Mouse (Mus musculus): ENCODE results near the gene Fxyd1. TPM values are rescaled to one million over a fixed set of nuclear protein-coding genes. Genes with fewer than 3 reads are reported as not detected.

Gene Fxyd1
- total and polyA plus RNA-seq, 2 experiments, result 127 to 1,555 TPM

DNA sequence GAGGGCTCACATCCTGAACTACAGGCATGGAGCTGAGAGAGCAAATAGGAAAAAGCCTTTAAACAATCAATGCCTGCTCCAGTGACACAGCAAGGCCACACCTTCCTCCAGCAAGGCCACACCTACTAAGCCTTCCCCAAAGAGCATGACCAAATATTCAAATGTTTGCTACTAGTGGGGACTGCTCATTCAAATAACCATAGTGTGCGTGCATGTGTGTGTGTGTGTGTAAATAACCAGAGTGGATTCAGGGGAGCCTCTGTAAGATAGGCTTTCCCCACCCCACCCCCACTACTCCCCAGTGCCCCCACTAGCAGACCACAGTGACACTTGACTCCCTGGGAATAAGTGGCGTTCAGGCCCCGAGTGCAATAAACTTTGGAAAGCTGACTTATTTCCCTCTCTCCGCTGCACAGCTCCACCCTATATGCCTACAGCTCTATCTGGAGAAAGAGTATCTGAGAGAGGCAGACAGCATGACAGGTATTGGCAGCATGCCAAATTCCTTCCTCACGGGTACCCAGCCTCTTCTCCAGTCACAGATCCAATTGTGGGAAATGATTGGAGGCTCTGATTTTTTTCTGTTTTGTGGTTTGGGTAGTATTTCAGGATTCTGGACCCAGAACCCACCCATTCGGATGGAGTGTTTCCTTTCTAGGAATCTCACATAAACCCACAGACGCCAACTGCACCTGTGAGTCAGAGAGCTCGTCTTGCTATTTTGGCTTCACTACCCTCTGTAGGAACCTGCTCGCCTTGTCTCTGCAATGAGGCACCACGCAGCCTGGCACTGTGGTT is 39.7 kb downstream of the Fxyd1 start:
- Histone ChIP-seq H3K4me3 (ENCODE audit: insufficient read depth, low read depth, low read length) (no peak overlapping the region), H3K79me2 (ENCODE audit: control insufficient read depth, insufficient read depth, low read length) (no peaks in the 10 kb centered on the region), H3K36me3 (ENCODE audit: control insufficient read depth, insufficient read depth, low read length) (no peaks in the 10 kb centered on the region), H3K27ac (replicated peaks; ENCODE audit: insufficient read depth, low read depth, low read length) (no peak overlapping the region), H3K27me3 (ENCODE audit: control insufficient read depth, insufficient read depth, low read length) (no peaks in the 10 kb centered on the region), H3K4me1 (ENCODE audit: control insufficient read depth, insufficient read depth, low read length) (peaks cover 5% of the 10 kb centered on the region; the same call in 1 of the 2 replicates), H3K9ac (ENCODE audit: low read depth, low read length) (no peak overlapping the region)
- peak; percentile 19 for DNase-seq (ENCODE audit: extremely low read depth, low read depth, low spot score)
- 62% methylated on average over 10 of the region's 10 CpGs for WGBS
- no peak for TF ChIP-seq CTCF (IDR thresholded peaks at IDR 0.05; ENCODE audit: low read depth, low read length)
- no peak for TF ChIP-seq POLR2A (IDR thresholded peaks at IDR 0.05; ENCODE audit: extremely low read depth, insufficient read depth, low read length)

DNA sequence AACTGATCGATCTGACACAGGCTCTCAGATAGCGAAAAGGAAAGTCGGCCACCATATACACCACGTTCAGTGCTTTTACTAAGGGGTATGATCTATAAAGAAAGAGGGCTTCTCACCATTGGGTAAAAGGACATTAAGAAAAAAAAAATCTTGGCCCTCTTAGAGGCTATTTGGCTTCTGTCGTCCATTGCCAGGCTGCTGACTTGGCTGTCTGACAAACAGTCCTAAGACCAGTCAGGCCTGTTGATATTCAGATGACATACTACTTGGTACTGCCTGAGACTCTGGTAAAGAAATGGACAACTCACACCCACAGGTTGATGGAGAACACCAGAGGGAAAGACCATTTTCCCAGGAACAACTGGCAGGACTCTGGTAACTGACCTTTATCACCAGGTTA is 44.0 kb downstream of the Fxyd1 start:
- DNase-seq (ENCODE audit: extremely low read depth, low read depth, low spot score), result peak; percentile 69
- Histone ChIP-seq H3K36me3 (ENCODE audit: control insufficient read depth, insufficient read depth, low read length) (no peaks in the 10 kb centered on the region), H3K4me3 (ENCODE audit: insufficient read depth, low read depth, low read length) (no peak overlapping the region), H3K79me2 (ENCODE audit: control insufficient read depth, insufficient read depth, low read length) (no peaks in the 10 kb centered on the region), H3K27ac (replicated peaks; ENCODE audit: insufficient read depth, low read depth, low read length) (no peak overlapping the region), H3K27me3 (ENCODE audit: control insufficient read depth, insufficient read depth, low read length) (no peaks in the 10 kb centered on the region), H3K4me1 (ENCODE audit: control insufficient read depth, insufficient read depth, low read length) (peaks cover 5% of the 10 kb centered on the region; the same call in 1 of the 2 replicates), H3K9ac (ENCODE audit: low read depth, low read length) (no peak overlapping the region)
- 27% methylated on average over 5 of the region's 5 CpGs for WGBS
- TF ChIP-seq POLR2A (IDR thresholded peaks at IDR 0.05; ENCODE audit: extremely low read depth, insufficient read depth, low read length) (no peak), CTCF (IDR thresholded peaks at IDR 0.05; ENCODE audit: low read depth, low read length) (no peak)

DNA sequence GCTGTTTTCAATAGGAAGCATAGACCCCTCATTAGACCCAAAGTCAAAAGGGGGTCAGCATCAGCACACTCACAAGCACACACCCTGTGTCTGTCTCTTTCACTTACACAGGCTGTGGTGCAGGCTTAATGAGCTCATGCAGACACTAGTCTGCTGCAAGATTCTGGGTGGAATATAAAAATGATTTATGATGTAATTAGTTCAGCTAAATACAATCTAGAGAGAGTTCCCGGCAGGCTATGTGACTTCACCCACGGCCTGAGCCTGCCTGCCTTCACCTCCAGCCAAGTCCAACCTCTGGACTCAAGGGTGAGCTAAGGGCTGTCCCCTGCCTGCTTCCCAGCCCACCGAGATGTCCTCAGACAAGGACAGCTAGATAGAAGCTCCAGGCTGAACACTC is 48.1 kb downstream of the Fxyd1 start:
- 76% methylated on average over 3 of the region's 3 CpGs for WGBS
- no peak for DNase-seq (ENCODE audit: extremely low read depth, low read depth, low spot score)
- Histone ChIP-seq H3K27me3 (ENCODE audit: control insufficient read depth, insufficient read depth, low read length) (no peaks in the 10 kb centered on the region), H3K79me2 (ENCODE audit: control insufficient read depth, insufficient read depth, low read length) (no peaks in the 10 kb centered on the region), H3K27ac (replicated peaks; ENCODE audit: insufficient read depth, low read depth, low read length) (no peak overlapping the region), H3K4me3 (ENCODE audit: insufficient read depth, low read depth, low read length) (no peak overlapping the region), H3K36me3 (ENCODE audit: control insufficient read depth, insufficient read depth, low read length) (no peaks in the 10 kb centered on the region), H3K4me1 (ENCODE audit: control insufficient read depth, insufficient read depth, low read length) (peaks cover 5% of the 10 kb centered on the region; the same call in 1 of the 2 replicates), H3K9ac (ENCODE audit: low read depth, low read length) (no peak overlapping the region)
- TF ChIP-seq POLR2A (IDR thresholded peaks at IDR 0.05; ENCODE audit: extremely low read depth, insufficient read depth, low read length) (no peak), CTCF (IDR thresholded peaks at IDR 0.05; ENCODE audit: low read depth, low read length) (no peak)

DNA sequence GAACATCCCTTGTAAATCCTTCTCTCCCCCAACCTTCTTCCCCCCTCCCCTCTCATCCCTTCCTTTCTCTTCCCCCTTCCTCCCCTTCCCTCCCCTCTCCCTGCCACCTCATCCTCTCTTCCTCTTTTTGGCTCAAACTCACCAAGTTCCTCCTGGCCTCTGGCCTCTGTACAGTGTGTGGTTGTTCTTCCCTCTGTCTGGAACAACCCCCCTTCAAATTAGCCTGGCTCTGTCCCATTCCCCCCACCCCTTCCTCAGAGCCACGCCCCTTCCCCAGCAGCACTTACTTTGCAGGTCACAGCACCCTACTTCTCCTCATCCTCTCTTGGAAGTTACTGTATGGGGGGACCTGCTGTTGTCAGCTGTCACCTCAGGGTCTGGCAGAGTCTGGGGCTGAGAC is 48.8 kb downstream of the Fxyd1 start:
- Histone ChIP-seq H3K4me3 (ENCODE audit: insufficient read depth, low read depth, low read length) (no peak overlapping the region), H3K79me2 (ENCODE audit: control insufficient read depth, insufficient read depth, low read length) (no peaks in the 10 kb centered on the region), H3K27me3 (ENCODE audit: control insufficient read depth, insufficient read depth, low read length) (no peaks in the 10 kb centered on the region), H3K4me1 (ENCODE audit: control insufficient read depth, insufficient read depth, low read length) (peaks cover 4% of the 10 kb centered on the region; the same call in 1 of the 2 replicates), H3K27ac (replicated peaks; ENCODE audit: insufficient read depth, low read depth, low read length) (no peak overlapping the region), H3K9ac (ENCODE audit: low read depth, low read length) (no peak overlapping the region), H3K36me3 (ENCODE audit: control insufficient read depth, insufficient read depth, low read length) (no peaks in the 10 kb centered on the region)
- no peak for TF ChIP-seq POLR2A (IDR thresholded peaks at IDR 0.05; ENCODE audit: extremely low read depth, insufficient read depth, low read length)
- no peak for TF ChIP-seq CTCF (IDR thresholded peaks at IDR 0.05; ENCODE audit: low read depth, low read length)
- peak; percentile 19 for DNase-seq (ENCODE audit: extremely low read depth, low read depth, low spot score)
- WGBS, result 41% methylated on average over 1 of the region's 1 CpGs

DNA sequence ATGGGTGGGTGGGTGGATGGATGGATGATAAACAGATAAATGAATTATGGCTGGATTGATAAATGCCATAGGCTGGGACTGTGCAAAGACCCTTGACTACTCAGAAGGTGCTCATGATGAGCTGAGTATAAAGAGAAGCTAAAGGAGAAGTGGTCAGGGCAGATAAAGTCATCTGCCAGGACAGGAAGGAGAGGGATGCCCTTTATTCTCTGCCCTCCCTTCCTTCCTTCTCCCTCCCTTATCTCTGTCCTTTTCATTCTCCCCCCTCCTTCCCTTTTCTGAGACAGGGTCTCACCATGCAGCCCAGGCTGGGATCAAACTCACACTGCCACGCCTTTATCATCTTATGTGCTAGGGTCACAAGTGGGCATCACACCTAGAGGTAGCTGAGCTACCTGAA is 49.2 kb downstream of the Fxyd1 start:
- 89% methylated on average over 1 of the region's 1 CpGs for WGBS
- Histone ChIP-seq H3K4me3 (ENCODE audit: insufficient read depth, low read depth, low read length) (no peak overlapping the region), H3K79me2 (ENCODE audit: control insufficient read depth, insufficient read depth, low read length) (no peaks in the 10 kb centered on the region), H3K9ac (ENCODE audit: low read depth, low read length) (no peak overlapping the region), H3K4me1 (ENCODE audit: control insufficient read depth, insufficient read depth, low read length) (peaks cover 2% of the 10 kb centered on the region; the same call in 1 of the 2 replicates), H3K36me3 (ENCODE audit: control insufficient read depth, insufficient read depth, low read length) (no peaks in the 10 kb centered on the region), H3K27ac (replicated peaks; ENCODE audit: insufficient read depth, low read depth, low read length) (no peak overlapping the region), H3K27me3 (ENCODE audit: control insufficient read depth, insufficient read depth, low read length) (no peaks in the 10 kb centered on the region)
- TF ChIP-seq POLR2A (IDR thresholded peaks at IDR 0.05; ENCODE audit: extremely low read depth, insufficient read depth, low read length), result no peak
- no peak for TF ChIP-seq CTCF (IDR thresholded peaks at IDR 0.05; ENCODE audit: low read depth, low read length)
- no peak for DNase-seq (ENCODE audit: extremely low read depth, low read depth, low spot score)

DNA sequence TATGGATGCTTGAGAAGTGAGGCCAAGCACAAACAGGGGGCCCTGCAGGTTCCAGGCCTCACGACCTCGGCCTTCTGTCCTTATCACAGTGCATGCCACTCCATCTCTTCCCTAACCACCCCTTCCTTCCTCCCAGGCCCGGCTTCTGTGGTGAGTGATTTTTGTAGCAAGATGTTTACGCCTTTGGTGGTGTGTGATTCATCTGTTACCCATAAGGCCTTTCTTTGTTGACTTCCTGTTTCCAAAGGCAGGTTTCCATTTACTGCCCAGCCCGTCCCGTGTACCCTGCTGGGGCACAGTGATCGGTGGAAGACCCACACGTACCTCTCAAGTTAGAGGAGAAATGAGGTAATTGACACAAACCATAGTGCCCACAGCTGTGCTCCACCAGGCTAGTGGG is 54.3 kb downstream of the Fxyd1 start:
- H3K4me1 ChIP-seq (ENCODE audit: control insufficient read depth, insufficient read depth, low read length), result peaks cover 2% of the 10 kb centered on the region
- H3K27me3 ChIP-seq (ENCODE audit: control insufficient read depth, insufficient read depth, low read length), result no peaks in the 10 kb centered on the region
- H3K4me3 ChIP-seq (ENCODE audit: insufficient read depth, low read depth, low read length), result no peak overlapping the region
- H3K9ac ChIP-seq (ENCODE audit: low read depth, low read length), result peak overlapping the region; percentile 30; the same call in 1 of the 2 replicates
- no peaks in the 10 kb centered on the region for H3K36me3 ChIP-seq (ENCODE audit: control insufficient read depth, insufficient read depth, low read length)
- TF ChIP-seq CTCF (IDR thresholded peaks at IDR 0.05; ENCODE audit: low read depth, low read length), result no peak
- TF ChIP-seq POLR2A (IDR thresholded peaks at IDR 0.05; ENCODE audit: extremely low read depth, insufficient read depth, low read length), result no peak
- H3K27ac ChIP-seq (replicated peaks; ENCODE audit: insufficient read depth, low read depth, low read length), result no peak overlapping the region
- H3K79me2 ChIP-seq (ENCODE audit: control insufficient read depth, insufficient read depth, low read length), result no peaks in the 10 kb centered on the region
- 67% methylated on average over 8 of the region's 8 CpGs for WGBS
- DNase-seq (ENCODE audit: extremely low read depth, low read depth, low spot score), result peak; percentile 28

Other genes starting within 250 kb of the Fxyd1 start
- 0.09 and 0.13 TPM in 2 replicates for gene Ffar2, start 233.4 kb downstream of the Fxyd1 start, total RNA-seq (2014; rRNA removed)
- gene Ffar2, start 233.4 kb downstream of the Fxyd1 start, polyA plus RNA-seq (2012; rRNA removed), result 0.04 TPM in 1 of 2 replicates, not detected in the other
- not detected in 2 replicates for gene Ffar3, start 201.0 kb downstream of the Fxyd1 start, total RNA-seq (2014; rRNA removed)
- not detected in 2 replicates for gene Ffar3, start 201.0 kb downstream of the Fxyd1 start, polyA plus RNA-seq (2012; rRNA removed)
- not detected in 2 replicates for gene Ffar1, start 195.6 kb downstream of the Fxyd1 start, total RNA-seq (2014; rRNA removed)
- 0.05 and 0.21 TPM in 2 replicates for gene Ffar1, start 195.6 kb downstream of the Fxyd1 start, polyA plus RNA-seq (2012; rRNA removed)
- gene Cd22, start 176.9 kb downstream of the Fxyd1 start, total RNA-seq (2014; rRNA removed), result 0.74 and 1.8 TPM in 2 replicates
- gene Cd22, start 176.9 kb downstream of the Fxyd1 start, polyA plus RNA-seq (2012; rRNA removed), result 1.4 and 3.7 TPM in 2 replicates
- gene Mag, start 142.3 kb downstream of the Fxyd1 start, total RNA-seq (2014; rRNA removed), result 0.07 and 0.09 TPM in 2 replicates
- 0.20 and 0.37 TPM in 2 replicates for gene Mag, start 142.3 kb downstream of the Fxyd1 start, polyA plus RNA-seq (2012; rRNA removed)
- gene Hamp2, start 132.5 kb downstream of the Fxyd1 start, total RNA-seq (2014; rRNA removed), result 445 and 548 TPM in 2 replicates
- gene Hamp2, start 132.5 kb downstream of the Fxyd1 start, polyA plus RNA-seq (2012; rRNA removed), result 6,798 and 9,385 TPM in 2 replicates
- gene Hamp, start 113.2 kb downstream of the Fxyd1 start, total RNA-seq (2014; rRNA removed), result 1,191 and 3,227 TPM in 2 replicates
- gene Hamp, start 113.2 kb downstream of the Fxyd1 start, polyA plus RNA-seq (2012; rRNA removed), result 8,217 and 12,671 TPM in 2 replicates
- gene Usf2, start 100.4 kb downstream of the Fxyd1 start, total RNA-seq (2014; rRNA removed), result 40.5 and 55.1 TPM in 2 replicates
- 160 and 161 TPM in 2 replicates for gene Usf2, start 100.4 kb downstream of the Fxyd1 start, polyA plus RNA-seq (2012; rRNA removed)
- gene Lsr, start 83.7 kb downstream of the Fxyd1 start, total RNA-seq (2014; rRNA removed), result 75.7 and 86.7 TPM in 2 replicates
- gene Lsr, start 83.7 kb downstream of the Fxyd1 start, polyA plus RNA-seq (2012; rRNA removed), result 289 and 362 TPM in 2 replicates
- 2.4 and 3.0 TPM in 2 replicates for gene Fam187b, start 83.4 kb downstream of the Fxyd1 start, total RNA-seq (2014; rRNA removed)
- gene Fam187b, start 83.4 kb downstream of the Fxyd1 start, polyA plus RNA-seq (2012; rRNA removed), result 3.7 and 3.9 TPM in 2 replicates
- 3.6 and 3.8 TPM in 2 replicates for gene Fxyd5, start 14.7 kb downstream of the Fxyd1 start, total RNA-seq (2014; rRNA removed)
- gene Fxyd5, start 14.7 kb downstream of the Fxyd1 start, polyA plus RNA-seq (2012; rRNA removed), result 5.4 and 7.8 TPM in 2 replicates
- gene Fxyd7, start 5.7 kb downstream of the Fxyd1 start, total RNA-seq (2014; rRNA removed), result 0.47 TPM in 1 of 2 replicates, not detected in the other
- gene Fxyd7, start 5.7 kb downstream of the Fxyd1 start, polyA plus RNA-seq (2012; rRNA removed), result 0.40 and 0.92 TPM in 2 replicates
- 0.07 and 0.18 TPM in 2 replicates for gene Lgi4, start 2.1 kb upstream of the Fxyd1 start, total RNA-seq (2014; rRNA removed)
- 0.04 and 0.09 TPM in 2 replicates for gene Lgi4, start 2.1 kb upstream of the Fxyd1 start, polyA plus RNA-seq (2012; rRNA removed)
- 0.27 and 0.46 TPM in 2 replicates for gene Fxyd3, start 19.5 kb upstream of the Fxyd1 start, total RNA-seq (2014; rRNA removed)
- gene Fxyd3, start 19.5 kb upstream of the Fxyd1 start, polyA plus RNA-seq (2012; rRNA removed), result 0.50 and 0.83 TPM in 2 replicates
- gene Hpn, start 58.1 kb upstream of the Fxyd1 start, total RNA-seq (2014; rRNA removed), result 282 and 327 TPM in 2 replicates
- 883 and 920 TPM in 2 replicates for gene Hpn, start 58.1 kb upstream of the Fxyd1 start, polyA plus RNA-seq (2012; rRNA removed)
- 2.4 and 3.5 TPM in 2 replicates for gene Scn1b, start 69.8 kb upstream of the Fxyd1 start, total RNA-seq (2014; rRNA removed)
- 4.4 and 7.1 TPM in 2 replicates for gene Scn1b, start 69.8 kb upstream of the Fxyd1 start, polyA plus RNA-seq (2012; rRNA removed)
- 5.1 and 6.6 TPM in 2 replicates for gene Gramd1a, start 98.7 kb upstream of the Fxyd1 start, total RNA-seq (2014; rRNA removed)
- 17.0 and 33.0 TPM in 2 replicates for gene Gramd1a, start 98.7 kb upstream of the Fxyd1 start, polyA plus RNA-seq (2012; rRNA removed)
- gene Scgb2b2, start 233.3 kb upstream of the Fxyd1 start, total RNA-seq (2014; rRNA removed), result not detected in 2 replicates
- not detected in 2 replicates for gene Scgb2b2, start 233.3 kb upstream of the Fxyd1 start, polyA plus RNA-seq (2012; rRNA removed)
- gene Scgb1b2, start 234.6 kb upstream of the Fxyd1 start, total RNA-seq (2014; rRNA removed), result not detected in 2 replicates
- gene Scgb1b2, start 234.6 kb upstream of the Fxyd1 start, polyA plus RNA-seq (2012; rRNA removed), result not detected in 2 replicates